Mouse (Mus musculus) thymus, adult 2 months (tissue): ENCODE data around the gene Cdcp2. TPM values are rescaled to one million over a fixed set of nuclear protein-coding genes. Genes with fewer than 3 reads are reported as not detected.

Source experiments
- DNase-seq: peaks from one replicate; pipeline ENCODE4 v3.0.0; 2021
- H3K27ac ChIP-seq: fragments of 200-500 bp; 2 replicates; pipeline ENCODE4 v1.5.1; 2012; ENCODE audit warnings: low read length, control low read depth; ENCODE audit not compliant: control insufficient read depth, insufficient read depth
- H3K27me3 ChIP-seq: fragments of 200-500 bp; 2 replicates; pipeline ENCODE4 v1.6.1; 2012; ENCODE audit warnings: mild to moderate bottlenecking, low read length, moderate library complexity, mixed read lengths; ENCODE audit not compliant: control insufficient read depth, insufficient read depth
- H3K36me3 ChIP-seq: fragments of 200-500 bp; 2 replicates; pipeline ENCODE4 v1.6.1; 2012; ENCODE audit warnings: mild to moderate bottlenecking, low read length, moderate library complexity; ENCODE audit not compliant: control insufficient read depth, insufficient read depth
- H3K4me1 ChIP-seq: fragments of 200-500 bp; replicated peaks from 2 replicates; pipeline ENCODE4 v1.6.1; 2012; ENCODE audit warnings: low read length; ENCODE audit not compliant: control insufficient read depth, insufficient read depth
- H3K4me3 ChIP-seq: fragments of 200-500 bp; 2 replicates; pipeline ENCODE4 v1.5.1; 2012; ENCODE audit warnings: mild to moderate bottlenecking, low read length, control low read depth, moderate library complexity; ENCODE audit not compliant: control insufficient read depth, insufficient read depth
- CTCF ChIP-seq: fragments of 200-500 bp; IDR thresholded peaks from 2 replicates; pipeline ENCODE4 v1.5.1; 2012; ENCODE audit warnings: mild to moderate bottlenecking, control low read depth, low read length, moderate library complexity, borderline replicate concordance; ENCODE audit not compliant: control insufficient read depth, poor library complexity, insufficient read depth; ENCODE audit errors: extremely low read depth
- POLR2A ChIP-seq: fragments of 200-500 bp; IDR thresholded peaks from 2 replicates; pipeline ENCODE4 v1.6.1; 2012; ENCODE audit warnings: mild to moderate bottlenecking, low read length, control low read depth, moderate library complexity; ENCODE audit not compliant: control insufficient read depth, poor library complexity, insufficient read depth; ENCODE audit errors: extremely low read depth
- WGBS: fragments of 180-500 bp; shearing (Covaris S2); methylation state at CpG from one replicate; pipeline ENCODE4 v1.1.7; 2018; 5-methylcytosine and 5-hydroxymethylcytosine counted together
- polyA plus RNA-seq: library from polyadenylated mRNA; depleted of rRNA; stranded (reverse); fragments of >200 nt; gene quantifications from 2 replicates; pipeline ENCODE4 v1.2.3, GENCODE M21; 2012; rRNA removed

Cdcp2 gene
- 0.33 and 0.46 TPM in 2 replicates for polyA plus RNA-seq

- TF ChIP-seq CTCF: no peak
- DNase-seq: no peak
- Histone ChIP-seq H3K4me3 (no peak within 1 kb of the TSS), H3K27me3 (no peaks in the 10 kb centered on the region), H3K36me3 (no peaks in the 10 kb centered on the region), H3K4me1 (no peaks in the 10 kb centered on the region; the same call in 1 of the 2 replicates), H3K27ac (no peak within 1 kb of the TSS)
- WGBS: 95% methylated on average over 16 of the region's 16 CpGs
These were observed at the start of gene Cdcp2 for GRCm38 (mm10) chr4:107096841-107097373. Cdcp2 (plus strand) TSS chr4:107096891.

DNA sequence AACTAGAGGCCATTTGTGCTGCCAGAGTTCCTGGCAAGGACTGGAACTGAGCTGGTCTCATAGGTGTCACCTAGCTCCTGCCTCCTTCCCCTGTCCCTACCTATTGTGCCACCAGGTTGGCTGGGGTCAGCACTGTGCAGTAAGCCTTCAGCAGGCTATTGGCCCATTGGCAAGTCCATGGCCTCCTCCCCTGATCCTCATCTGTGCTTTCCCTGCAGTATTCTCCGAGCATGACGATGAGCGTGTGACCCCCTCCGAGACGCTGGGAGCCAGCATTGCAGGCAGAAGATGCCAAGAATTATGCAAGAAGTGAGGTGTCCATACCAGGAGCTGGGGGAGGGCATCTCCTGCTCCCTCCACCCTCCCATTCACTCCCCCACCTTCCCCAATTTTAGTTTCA, 48.9 kb upstream of the Cdcp2 start:
- Histone ChIP-seq H3K36me3 (peaks cover 29% of the 10 kb centered on the region), H3K4me3 (no peak overlapping the region), H3K27me3 (no peaks in the 10 kb centered on the region), H3K4me1 (no peaks in the 10 kb centered on the region), H3K27ac (no peak overlapping the region)
- WGBS: 89% methylated on average over 5 of the region's 5 CpGs
- TF ChIP-seq CTCF (no peak), POLR2A (no peak)
- DNase-seq: no peak

GRCm38 (mm10) chr4:107048568-107049162, 48.0 kb upstream of the Cdcp2 start:
- Histone ChIP-seq H3K36me3 (peaks cover 25% of the 10 kb centered on the region), H3K27me3 (no peaks in the 10 kb centered on the region), H3K4me1 (no peaks in the 10 kb centered on the region), H3K27ac (no peak overlapping the region), H3K4me3 (no peak overlapping the region)
- no peak for TF ChIP-seq CTCF
- TF ChIP-seq POLR2A: no peak
- 96% methylated on average over 11 of the region's 11 CpGs for WGBS
- no peak for DNase-seq

DNA sequence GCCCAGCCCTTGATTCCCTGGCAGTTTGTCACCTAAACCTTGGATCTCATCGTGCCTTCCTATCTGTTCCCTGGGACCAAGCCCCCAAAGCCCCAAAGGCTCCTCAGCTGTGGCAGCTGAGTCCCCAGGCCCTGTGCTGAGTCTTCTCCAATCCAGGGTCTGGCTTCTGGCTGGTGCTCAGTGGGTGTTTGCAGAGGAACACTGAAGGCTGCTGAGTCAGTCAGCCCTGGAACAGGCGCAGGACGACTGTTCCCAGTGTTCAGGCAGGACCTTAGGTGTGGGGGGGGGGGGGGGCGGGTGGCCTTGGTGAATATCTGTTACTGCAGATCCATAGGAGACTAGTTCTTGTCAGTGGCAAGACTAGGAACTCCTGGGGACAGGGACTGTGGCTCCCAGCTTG, 44.8 kb upstream of the Cdcp2 start:
- Histone ChIP-seq H3K4me3 (no peak overlapping the region), H3K4me1 (no peaks in the 10 kb centered on the region), H3K27me3 (no peaks in the 10 kb centered on the region), H3K27ac (no peak overlapping the region), H3K36me3 (peaks cover 10% of the 10 kb centered on the region)
- no peak for TF ChIP-seq CTCF
- TF ChIP-seq POLR2A: no peak
- no peak for DNase-seq
- 74% methylated on average over 4 of the region's 4 CpGs for WGBS

GRCm38 (mm10) chr4:107052962-107053553, 43.6 kb upstream of the Cdcp2 start:
- no peaks in the 10 kb centered on the region for H3K27me3 ChIP-seq
- TF ChIP-seq CTCF (no peak), POLR2A (no peak)
- no peaks in the 10 kb centered on the region; the same call in none of the 2 replicates for H3K36me3 ChIP-seq

DNA sequence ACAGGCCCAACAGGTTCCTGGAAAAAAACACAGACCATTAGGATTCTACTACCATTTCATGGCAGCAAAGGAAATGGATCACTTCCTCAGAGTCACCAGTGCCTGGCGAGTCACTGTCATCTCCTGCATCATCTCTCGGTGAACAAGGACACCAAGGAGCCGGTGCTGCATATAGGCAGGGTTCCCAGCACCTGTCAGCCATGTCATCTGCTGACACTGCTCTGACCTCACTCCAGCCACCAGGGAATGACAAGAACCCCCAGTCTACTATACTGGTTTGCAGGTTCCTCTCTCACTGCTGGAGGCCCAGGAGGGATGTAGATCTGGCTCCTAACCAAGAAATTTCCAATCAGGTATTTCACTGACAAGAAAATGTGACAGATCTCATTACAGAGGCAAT, 40.6 kb upstream of the Cdcp2 start:
- 83% methylated on average over 3 of the region's 3 CpGs for WGBS
- Histone ChIP-seq H3K4me1 (no peaks in the 10 kb centered on the region), H3K4me3 (no peak overlapping the region), H3K27me3 (no peaks in the 10 kb centered on the region), H3K36me3 (peaks cover 13% of the 10 kb centered on the region), H3K27ac (no peak overlapping the region)
- TF ChIP-seq POLR2A: no peak
- no peak for TF ChIP-seq CTCF
- DNase-seq: no peak

More at GRCm38 (mm10) chr4:107052962-107053553, 43.6 kb upstream of the Cdcp2 start:
- Histone ChIP-seq H3K4me3 (no peak overlapping the region), H3K27ac (no peak overlapping the region), H3K4me1 (no peaks in the 10 kb centered on the region)
- DNase-seq: no peak
- 65% methylated on average over 5 of the region's 5 CpGs for WGBS

GRCm38 (mm10) chr4:107058346-107058745, 38.3 kb upstream of the Cdcp2 start:
- no peaks in the 10 kb centered on the region for H3K27me3 ChIP-seq
- peaks cover 24% of the 10 kb centered on the region for H3K36me3 ChIP-seq
- no peak overlapping the region for H3K27ac ChIP-seq
- H3K4me1 ChIP-seq: no peaks in the 10 kb centered on the region
- TF ChIP-seq CTCF (no peak), POLR2A (no peak)
- H3K4me3 ChIP-seq: no peak overlapping the region
- DNase-seq: no peak
- 86% methylated on average over 5 of the region's 5 CpGs for WGBS
